Mouse (Mus musculus) heart, postnatal 0 days (tissue): Measurements from ENCODE around the gene Wrap73.

Experiments used
- CTCF ChIP-seq: IDR thresholded peaks from 2 replicates; pipeline ENCODE4 v1.5.1; 2016; ENCODE audit warnings: antibody characterized with exemption, control low read depth, low read depth
- EP300 ChIP-seq: IDR thresholded peaks from 2 replicates; pipeline ENCODE4 v1.6.1; 2016; ENCODE audit warnings: antibody characterized with exemption, low read depth

GRCm38 (mm10) chr4:154103386-154103785 is 38.8 kb upstream of the Wrap73 start:
- TF ChIP-seq CTCF = no peak
- no peak for TF ChIP-seq EP300
